10 mouse cellular contexts compared by ENCODE assay signal in the genomic region with DNA sequence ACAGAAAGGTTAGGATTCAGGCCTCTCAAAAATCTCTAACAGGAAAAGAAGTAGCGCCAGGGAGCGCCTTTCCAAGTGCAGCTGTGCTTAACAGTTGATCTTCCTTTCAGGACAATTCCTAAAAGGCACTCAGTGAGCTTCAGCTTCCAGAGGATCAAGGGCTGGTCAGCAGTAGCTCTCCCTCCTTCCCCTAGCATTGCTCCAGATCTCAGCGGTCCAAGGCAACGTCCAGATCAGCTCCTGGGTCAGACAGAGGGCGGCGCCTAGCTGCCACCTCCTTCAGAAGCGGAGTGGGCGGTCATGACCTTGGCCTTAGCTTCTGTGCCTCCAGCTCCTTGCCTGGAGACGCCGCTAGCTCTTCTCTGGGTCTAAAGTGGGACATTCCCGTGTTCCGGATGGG. TPM values are rescaled to one million over a fixed set of nuclear protein-coding genes. Genes with fewer than 3 reads are reported as not detected.
DNase-seq lines count a peak whose midpoint lies in the region; ATAC-seq lines count a peak whose summit lies in the region.
"Had no signal": no experiment of that assay in that cellular context is flagged by ENCODE, and none has a peak within 500 bp of the region (broad histone marks: within the 10 kb centered on the region; RNA-seq: fewer than 3 reads in every experiment).

No protein-coding gene starts in this region.

- no peak for ATAC-seq in forebrain, embryonic 12.5 days (ENCODE audit: low FRiP score)
- ATAC-seq in forebrain, embryonic 15.5 days (replicated peaks) = no peak
- ATAC-seq in kidney, embryonic 15.5 days (replicated peaks; ENCODE audit: low FRiP score) = no peak

- WGBS in forebrain, embryonic 12.5 days = 12% methylated on average over 12 of the region's 12 CpGs
- 42% methylated on average over 12 of the region's 12 CpGs for WGBS in forebrain, embryonic 15.5 days
- 11% methylated on average over 12 of the region's 12 CpGs for WGBS in kidney, embryonic 15.5 days

- H3K36me3 ChIP-seq in forebrain, embryonic 12.5 days (replicated peaks) = no peaks in the 10 kb centered on the region
- no peaks in the 10 kb centered on the region for H3K36me3 ChIP-seq in forebrain, embryonic 15.5 days
- no peaks in the 10 kb centered on the region for H3K36me3 ChIP-seq in kidney, embryonic 15.5 days
- H3K36me3 ChIP-seq: lung, embryonic 15.5 days had no signal

- H3K4me1 ChIP-seq in forebrain, embryonic 12.5 days = peaks cover 50% of the 10 kb centered on the region
- H3K4me1 ChIP-seq in forebrain, embryonic 15.5 days = peaks cover 54% of the 10 kb centered on the region
- peaks cover 46% of the 10 kb centered on the region for H3K4me1 ChIP-seq in kidney, embryonic 15.5 days

- peak; percentile 90 to 94 for DNase-seq in adrenal gland, adult (ENCODE audit: inconsistent age in 2 of 2, low spot score in 1 of 2)
- peak; percentile 73 for DNase-seq in gastrocnemius, postnatal 14 days
- DNase-seq in retina, embryonic 14.5 days (ENCODE audit: low spot score) = peak; percentile 47
- no peak for DNase-seq in left cerebral cortex, adult 18-20 months (ENCODE audit: low spot score in 2 of 2)
- DNase-seq in cerebellum, adult 8-10 months = no peak

- no peak overlapping the region for H3K27ac ChIP-seq in forebrain, embryonic 12.5 days
- no peak overlapping the region for H3K27ac ChIP-seq in forebrain, embryonic 15.5 days (replicated peaks)
- H3K27ac ChIP-seq in kidney, embryonic 15.5 days = 0 out of 2 replicates have a peak overlapping the region, but pooled peaks have one; percentile 27
- H3K27ac ChIP-seq: lung, embryonic 15.5 days had no signal

- no peak overlapping the region for H3K4me3 ChIP-seq in forebrain, embryonic 12.5 days (replicated peaks)
- H3K4me3 ChIP-seq in forebrain, embryonic 15.5 days = no peak overlapping the region
- no peak overlapping the region for H3K4me3 ChIP-seq in kidney, embryonic 15.5 days (replicated peaks)
- H3K4me3 ChIP-seq: lung, embryonic 15.5 days had no signal

- peaks cover 55% of the 10 kb centered on the region for H3K27me3 ChIP-seq in forebrain, embryonic 12.5 days
- H3K27me3 ChIP-seq in forebrain, embryonic 15.5 days = no peaks in the 10 kb centered on the region; the same call in 1 of the 2 replicates
- H3K27me3 ChIP-seq in kidney, embryonic 15.5 days = peaks cover 72% of the 10 kb centered on the region
- H3K27me3 ChIP-seq: lung, embryonic 15.5 days had no signal

- intact Hi-C loops in gastrocnemius, postnatal 14 days (cut with DNase I; ENCODE audit: low total_unique reads) = loop anchor here (5.0 to 10.0 kb wide), 3 partner anchors 251 to 568 kb away; no protein-coding TSS in a partner anchor

- H3K9ac ChIP-seq in forebrain, embryonic 12.5 days = no peak overlapping the region
- H3K9ac ChIP-seq in forebrain, embryonic 15.5 days (replicated peaks) = no peak overlapping the region
- H3K9ac ChIP-seq in kidney, embryonic 15.5 days = no peak overlapping the region
- H3K9ac ChIP-seq: lung, embryonic 15.5 days had no signal

- 0 out of 2 replicates have a peak overlapping the region, but pooled peaks have one; percentile 2 for H3K4me2 ChIP-seq in forebrain, embryonic 12.5 days
- H3K4me2 ChIP-seq in forebrain, embryonic 15.5 days (replicated peaks) = no peak overlapping the region
- 0 out of 2 replicates have a peak overlapping the region, but pooled peaks have one; percentile 4 for H3K4me2 ChIP-seq in kidney, embryonic 15.5 days
- H3K4me2 ChIP-seq: lung, embryonic 15.5 days had no signal

- no peaks in the 10 kb centered on the region for H3K9me3 ChIP-seq in forebrain, embryonic 12.5 days
- H3K9me3 ChIP-seq in forebrain, embryonic 15.5 days = no peaks in the 10 kb centered on the region
- H3K9me3 ChIP-seq in kidney, embryonic 15.5 days (replicated peaks) = no peaks in the 10 kb centered on the region
- H3K9me3 ChIP-seq: lung, embryonic 15.5 days had no signal

RNA-seq across cellular contexts. Expression of gene Nfia, which starts 18.3 kb away (rescaled TPM):
- 62.1 and 67.2 TPM in 2 replicates for polyA plus RNA-seq in forebrain, embryonic 12.5 days (2016; fragmentation: Nextera tagmentation; extraction: Ambion mirVana)
- 98.3 and 101 TPM in 2 replicates for polyA plus RNA-seq in forebrain, embryonic 15.5 days (2015; fragmentation: Nextera tagmentation; extraction: Ambion mirVana)
- 10 to 100 TPM; 69.5 to 70.1 TPM for total RNA-seq in gastrocnemius, postnatal 14 days (2021)
- 26.8 and 29.3 TPM in 2 replicates for polyA plus RNA-seq in kidney, embryonic 15.5 days (2015; fragmentation: Nextera tagmentation; extraction: Ambion mirVana)
- total RNA-seq in left cerebral cortex, adult 18-20 months (2021) = 10 to 100 TPM; 54.8 to 59.7 TPM

RNA-seq across cellular contexts. Expression of gene E130114P18Rik, which starts 23.6 kb away (rescaled TPM):
- polyA plus RNA-seq in forebrain, embryonic 12.5 days (2016; fragmentation: Nextera tagmentation; extraction: Ambion mirVana) = 50.8 and 52.3 TPM in 2 replicates
- 39.8 and 45.7 TPM in 2 replicates for polyA plus RNA-seq in forebrain, embryonic 15.5 days (2015; fragmentation: Nextera tagmentation; extraction: Ambion mirVana)
- total RNA-seq in gastrocnemius, postnatal 14 days (2021) = under 1 TPM; 0.38 to 0.39 TPM
- polyA plus RNA-seq in kidney, embryonic 15.5 days (2015; fragmentation: Nextera tagmentation; extraction: Ambion mirVana) = 0.51 and 0.59 TPM in 2 replicates
- total RNA-seq in left cerebral cortex, adult 18-20 months (2021) = 1 to 10 TPM; 6.1 to 7.4 TPM
- total RNA-seq: common myeloid progenitor, adult 5-6 weeks had no signal

Comparison
In these comparisons a context has a peak if more than half of its experiments do, and no peak if none do; other contexts are left out.
1. DNase-seq: peak in adrenal gland, adult (2 of 2), gastrocnemius, postnatal 14 days (single experiment) and retina, embryonic 14.5 days (single experiment); none in left cerebral cortex, adult 18-20 months (0 of 2) and cerebellum, adult 8-10 months (single experiment).
2. RNA of gene E130114P18Rik, which starts 23.6 kb away (polyA plus RNA-seq): 50.8 to 52.3 TPM in forebrain, embryonic 12.5 days and 39.8 to 45.7 TPM in forebrain, embryonic 15.5 days; 0.51 to 0.59 TPM in kidney, embryonic 15.5 days; every median in the first group is over 10 times any median in the second.